Mouse (Mus musculus): ENCODE measurements around the gene Zfp668. TPM values are rescaled to one million over a fixed set of nuclear protein-coding genes. Genes with fewer than 3 reads are reported as not detected.
A peak's percentile ranks its signal among the peaks of the same experiment; 100 is the strongest.
"Not testable (repeated sequence)": the region's sequence is repeated elsewhere in the genome, so short reads cannot be mapped to it uniquely, and the experiment has no call there.

Gene Zfp668
- polyA plus RNA-seq, 1 experiment from 2014 or later, result 21.7 TPM

DNA sequence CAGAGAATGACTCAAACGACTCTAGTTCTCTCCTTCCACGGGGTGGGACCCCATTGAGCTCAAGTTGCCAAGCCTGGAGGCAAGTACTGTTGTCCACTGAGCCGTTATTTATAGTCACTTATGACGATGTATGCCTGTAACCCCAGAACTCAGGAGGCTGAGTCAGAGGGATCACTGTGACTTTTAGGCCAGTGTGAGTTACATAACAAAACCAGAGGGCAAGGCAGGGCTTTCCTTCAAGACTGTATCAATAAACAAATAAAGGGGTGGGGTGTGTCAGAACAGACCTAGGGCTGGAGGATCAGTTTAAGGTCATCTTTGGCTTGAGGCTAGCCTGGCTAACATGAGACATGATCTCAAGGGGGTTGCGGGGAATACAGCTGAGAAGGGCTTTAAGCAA is 25.7 kb downstream of the Zfp668 start:
- no peak for DNase-seq (ENCODE audit: low spot score)
- H3K27ac ChIP-seq, result no peak overlapping the region
- H3K9me3 ChIP-seq, result no peaks in the 10 kb centered on the region
- 70% methylated on average over 5 of the region's 5 CpGs for WGBS
- 0 out of 2 replicates have a peak, but pooled peaks cover 5% of the 10 kb centered on the region for H3K4me1 ChIP-seq
- no peak overlapping the region for H3K4me3 ChIP-seq
- peaks cover 30% of the 10 kb centered on the region for H3K36me3 ChIP-seq
- H3K27me3 ChIP-seq (ENCODE audit: insufficient read depth, poor library complexity, severe bottlenecking), result no peaks in the 10 kb centered on the region

DNA sequence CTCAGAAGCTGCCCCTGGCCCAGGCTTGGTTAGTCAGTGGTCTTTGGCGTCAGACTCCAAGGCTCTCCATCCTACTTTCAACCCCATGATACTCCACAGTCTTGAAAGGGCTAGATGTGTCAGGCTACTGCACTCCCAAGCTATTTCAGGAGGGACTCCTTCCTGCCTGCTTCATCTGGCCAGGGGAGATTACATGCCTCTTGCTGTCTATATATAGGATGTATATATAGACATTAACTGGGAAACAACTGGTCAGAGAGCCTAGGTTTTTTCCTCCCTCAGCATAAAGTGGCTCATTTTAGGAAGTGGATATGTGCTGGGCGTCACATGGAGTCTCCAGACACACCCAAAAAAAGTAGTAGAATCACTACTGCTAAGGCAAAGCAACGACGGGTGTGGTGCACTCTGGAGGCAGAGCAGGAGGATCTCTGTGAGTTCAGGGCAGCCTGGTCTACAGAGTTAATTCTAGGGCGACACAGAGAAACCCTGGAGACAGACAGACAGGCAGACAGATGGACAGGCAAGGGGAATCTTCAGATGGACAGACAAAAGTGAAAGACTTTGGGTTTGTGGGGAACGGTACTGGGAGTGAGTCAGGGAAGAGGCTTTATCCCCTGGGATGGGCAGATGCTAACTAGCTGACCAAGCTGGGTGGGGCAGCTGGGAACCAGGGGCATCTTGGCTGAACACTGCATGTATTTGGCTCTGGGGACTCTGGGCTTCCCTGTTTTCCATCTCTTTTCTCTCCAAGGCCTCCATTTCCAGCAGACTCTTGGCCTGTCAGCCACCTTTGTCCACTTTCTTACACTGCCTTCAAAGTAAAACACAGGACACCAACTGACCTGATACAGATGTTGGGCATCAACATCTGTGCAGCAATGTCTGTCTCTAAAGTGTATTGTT is 26.4 kb downstream of the Zfp668 start:
- H3K27me3 ChIP-seq (ENCODE audit: insufficient read depth, poor library complexity, severe bottlenecking), result no peaks in the 10 kb centered on the region
- no peak overlapping the region for H3K4me3 ChIP-seq
- WGBS, result 67% methylated on average over 6 of the region's 6 CpGs
- H3K4me1 ChIP-seq, result 0 out of 2 replicates have a peak, but pooled peaks cover 5% of the 10 kb centered on the region
- DNase-seq (ENCODE audit: low spot score), result no peak
- no peak overlapping the region for H3K27ac ChIP-seq
- peaks cover 36% of the 10 kb centered on the region for H3K36me3 ChIP-seq
- no peaks in the 10 kb centered on the region for H3K9me3 ChIP-seq

- peaks cover 38% of the 10 kb centered on the region for H3K36me3 ChIP-seq
- no peaks in the 10 kb centered on the region for H3K27me3 ChIP-seq (ENCODE audit: insufficient read depth, poor library complexity, severe bottlenecking)
- H3K4me1 ChIP-seq, result peaks cover 14% of the 10 kb centered on the region
- H3K9me3 ChIP-seq, result no peaks in the 10 kb centered on the region
- H3K27ac ChIP-seq, result peak overlapping the region; percentile 93
- peak; percentile 94 for DNase-seq (ENCODE audit: low spot score)
- under 1% methylated on average over 40 of the region's 40 CpGs for WGBS
- H3K4me3 ChIP-seq, result peak overlapping the region; percentile 81
Observed at GRCm38 (mm10) chr7:127842001-127842718, 34.5 kb downstream of the Zfp668 start.

GRCm38 (mm10) chr7:127841340-127842000 is 35.2 kb downstream of the Zfp668 start:
- WGBS, result under 1% methylated on average over 46 of the region's 46 CpGs
- peak overlapping the region; percentile 81 for H3K4me3 ChIP-seq
- H3K27ac ChIP-seq, result peak overlapping the region; percentile 93
- H3K9me3 ChIP-seq, result no peaks in the 10 kb centered on the region
- DNase-seq (ENCODE audit: low spot score), result peak; percentile 96
- peaks cover 14% of the 10 kb centered on the region for H3K4me1 ChIP-seq
- no peaks in the 10 kb centered on the region for H3K27me3 ChIP-seq (ENCODE audit: insufficient read depth, poor library complexity, severe bottlenecking)
- peaks cover 31% of the 10 kb centered on the region for H3K36me3 ChIP-seq

DNA sequence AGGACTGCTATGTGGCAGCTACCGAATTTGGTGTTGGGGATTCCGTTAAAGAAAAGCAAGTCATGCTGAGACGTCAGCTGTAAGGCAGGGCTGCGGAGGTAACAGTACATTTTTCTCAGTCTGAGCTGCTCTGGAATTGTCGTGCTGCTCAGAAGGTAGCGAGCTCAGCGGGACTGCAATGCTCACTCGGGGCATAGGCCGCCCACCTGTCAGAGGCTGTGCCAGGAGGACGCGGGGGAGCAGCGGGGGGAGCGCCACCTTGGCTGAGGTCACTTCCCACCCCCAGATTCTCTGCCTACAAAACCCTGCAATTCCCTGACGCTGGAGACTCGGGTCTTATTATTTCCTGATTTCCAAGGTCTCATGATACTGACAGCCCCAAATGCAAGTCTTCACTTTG is 35.7 kb downstream of the Zfp668 start:
- WGBS, result 5% methylated on average over 15 of the region's 15 CpGs
- peak overlapping the region; percentile 81 for H3K4me3 ChIP-seq
- H3K27ac ChIP-seq, result peak overlapping the region; percentile 93
- H3K36me3 ChIP-seq, result peaks cover 25% of the 10 kb centered on the region
- H3K9me3 ChIP-seq, result no peaks in the 10 kb centered on the region
- H3K27me3 ChIP-seq (ENCODE audit: insufficient read depth, poor library complexity, severe bottlenecking), result no peaks in the 10 kb centered on the region
- peaks cover 14% of the 10 kb centered on the region for H3K4me1 ChIP-seq
- peak; percentile 83 for DNase-seq (ENCODE audit: low spot score)

- peaks cover 19% of the 10 kb centered on the region for H3K36me3 ChIP-seq
- 68% methylated on average over 2 of the region's 2 CpGs for WGBS
- not testable (repeated sequence) for H3K27me3 ChIP-seq (ENCODE audit: insufficient read depth, poor library complexity, severe bottlenecking); DNase-seq (ENCODE audit: low spot score); H3K9me3 ChIP-seq; H3K4me3 ChIP-seq; H3K27ac ChIP-seq
- peaks cover 14% of the 10 kb centered on the region for H3K4me1 ChIP-seq
Observed at GRCm38 (mm10) chr7:127840031-127840430, 36.6 kb downstream of the Zfp668 start.

DNA sequence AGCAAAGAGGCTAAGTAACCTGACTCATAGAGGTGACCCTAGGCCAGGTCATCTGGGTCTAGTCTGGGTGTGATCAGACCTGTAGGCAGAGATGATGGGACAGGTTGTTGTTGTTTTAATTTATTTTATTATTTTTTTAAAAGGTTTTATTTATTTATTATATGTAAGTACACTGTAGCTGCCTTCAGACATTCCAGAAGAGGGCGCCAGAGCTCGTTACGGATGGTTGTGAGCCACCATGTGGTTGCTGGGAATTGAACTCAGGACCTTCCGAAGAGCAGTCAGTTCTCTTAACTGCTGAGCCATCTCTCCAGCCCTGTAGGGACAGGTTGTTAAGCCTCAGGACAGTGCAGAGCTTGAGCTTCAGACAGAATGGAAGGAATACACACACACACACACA is 38.8 kb downstream of the Zfp668 start:
- DNase-seq (ENCODE audit: low spot score); H3K27ac ChIP-seq; H3K27me3 ChIP-seq (ENCODE audit: insufficient read depth, poor library complexity, severe bottlenecking); H3K9me3 ChIP-seq; H3K36me3 ChIP-seq; H3K4me3 ChIP-seq: not testable (repeated sequence)
- WGBS, result 69% methylated on average over 4 of the region's 4 CpGs
- H3K4me1 ChIP-seq, result peaks cover 12% of the 10 kb centered on the region

DNA sequence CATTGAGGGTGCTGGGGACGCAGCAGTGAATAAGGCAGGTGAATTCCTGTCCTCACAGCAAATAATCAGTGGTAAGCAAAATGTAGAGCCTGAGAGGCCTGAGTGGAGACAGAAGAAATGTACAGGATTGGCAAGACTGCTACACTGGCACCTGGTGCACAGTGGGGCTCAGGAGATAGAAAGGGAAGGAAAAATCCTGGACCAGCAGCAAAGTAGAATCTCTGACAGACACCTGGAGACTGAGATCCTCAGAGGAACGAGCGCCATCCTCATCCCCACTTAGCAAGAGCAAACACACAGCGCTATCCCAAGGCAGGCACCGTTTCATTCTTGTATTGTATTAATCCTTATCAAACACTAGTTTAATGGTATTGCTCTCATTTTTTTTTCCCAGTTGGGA is 39.2 kb downstream of the Zfp668 start:
- H3K36me3 ChIP-seq, result no peaks in the 10 kb centered on the region
- H3K4me3 ChIP-seq, result no peak overlapping the region
- DNase-seq (ENCODE audit: low spot score), result no peak
- H3K27me3 ChIP-seq (ENCODE audit: insufficient read depth, poor library complexity, severe bottlenecking), result no peaks in the 10 kb centered on the region
- H3K9me3 ChIP-seq, result no peaks in the 10 kb centered on the region
- no peak overlapping the region for H3K27ac ChIP-seq
- 83% methylated on average over 5 of the region's 5 CpGs for WGBS
- peaks cover 8% of the 10 kb centered on the region for H3K4me1 ChIP-seq

DNA sequence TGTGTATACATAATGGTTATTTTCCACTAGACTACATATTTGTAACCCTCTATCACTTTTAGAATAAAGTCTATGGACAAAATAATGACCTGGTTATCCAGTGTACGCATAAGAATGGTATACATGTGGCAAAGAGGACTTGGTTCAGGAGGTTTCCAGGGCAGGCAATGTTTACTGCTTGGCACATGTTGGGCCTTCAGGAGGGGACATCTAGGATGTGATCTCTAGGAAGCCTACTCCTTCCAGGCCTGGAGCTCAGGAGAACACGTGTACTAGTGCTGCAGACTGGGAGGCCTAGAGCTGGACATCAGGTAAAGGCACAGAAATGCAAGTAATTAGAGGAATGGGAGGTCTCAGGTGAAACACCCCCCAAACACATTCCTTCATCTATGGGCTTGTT is 41.1 kb downstream of the Zfp668 start:
- WGBS, result 72% methylated on average over 2 of the region's 2 CpGs

GRCm38 (mm10) chr7:127824176-127824871 is 52.3 kb downstream of the Zfp668 start, which contains the start of the genes Stx4a and Stx1b:
Gene Stx4a, plus strand, starts transcription at chr7:127824294.
Gene Stx1b, minus strand, starts transcription at chr7:127824549.
- Histone ChIP-seq H3K36me3 (no peaks in the 10 kb centered on the region), H3K27ac (peak within 1 kb of the TSS; percentile 84), H3K27me3 (ENCODE audit: insufficient read depth, poor library complexity, severe bottlenecking) (no peaks in the 10 kb centered on the region; the same call in 1 of the 2 replicates), H3K4me3 (peak within 1 kb of the TSS; percentile 72), H3K4me1 (peaks cover 27% of the 10 kb centered on the region), H3K9me3 (no peaks in the 10 kb centered on the region)
- no peak for DNase-seq (ENCODE audit: low spot score)
- 4% methylated on average over 34 of the region's 38 CpGs for WGBS

More for the DNA sequence above, 41.1 kb downstream of the Zfp668 start:
- no peak for DNase-seq (ENCODE audit: low spot score)
- Histone ChIP-seq H3K27me3 (ENCODE audit: insufficient read depth, poor library complexity, severe bottlenecking) (no peaks in the 10 kb centered on the region), H3K36me3 (no peaks in the 10 kb centered on the region), H3K4me1 (no peaks in the 10 kb centered on the region), H3K9me3 (no peaks in the 10 kb centered on the region), H3K4me3 (no peak overlapping the region), H3K27ac (no peak overlapping the region)

DNA sequence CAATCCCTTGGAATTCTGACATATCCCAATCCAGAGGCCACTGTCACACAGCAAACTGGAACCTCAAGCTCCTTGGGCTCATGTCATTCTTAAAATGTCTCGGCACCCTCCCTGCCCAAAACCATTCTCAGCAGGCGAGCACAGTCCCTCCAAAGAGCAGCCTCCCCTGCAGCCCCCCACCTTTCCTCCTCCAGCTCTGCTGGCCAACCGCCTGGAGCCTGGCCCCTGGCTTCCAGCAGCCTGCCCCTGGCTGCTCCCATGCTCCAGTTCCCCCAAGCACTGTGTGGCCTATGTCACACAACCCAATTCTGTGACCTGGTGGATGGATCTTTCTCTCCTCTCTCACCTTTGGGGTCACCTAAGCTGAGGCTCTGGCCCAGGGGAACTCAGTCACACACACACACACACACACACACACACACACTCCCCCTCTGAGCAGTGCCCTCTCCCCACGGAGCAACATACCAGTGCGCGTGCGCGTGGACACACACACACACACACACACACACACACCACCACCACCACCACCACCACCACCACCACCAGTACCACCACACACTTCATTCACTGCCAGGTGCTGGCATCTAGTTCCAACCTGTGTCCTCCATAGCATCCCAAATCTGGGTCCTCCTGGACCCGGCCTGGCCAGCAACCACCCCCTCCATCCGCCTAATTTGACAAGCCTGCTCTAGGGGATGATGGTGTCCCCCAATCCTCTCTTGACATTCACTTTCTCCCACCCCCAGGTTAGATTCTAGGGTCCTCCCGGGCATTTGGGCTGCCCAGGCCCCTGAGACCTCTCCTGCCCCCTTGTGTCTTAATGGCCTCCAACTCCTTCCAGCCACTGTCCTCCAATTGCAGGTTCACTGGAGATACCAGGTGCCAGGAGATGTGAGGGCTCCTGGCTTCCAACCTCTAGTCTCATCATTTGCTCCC is 53.1 kb downstream of the Zfp668 start:
- H3K9me3 ChIP-seq, result no peaks in the 10 kb centered on the region
- H3K4me3 ChIP-seq, result peak overlapping the region; percentile 72
- peak overlapping the region; percentile 84 for H3K27ac ChIP-seq
- 57% methylated on average over 7 of the region's 11 CpGs for whole genome bisulfite sequencing
- no peak for DNase-seq (ENCODE audit: low spot score)
- H3K36me3 ChIP-seq, result no peaks in the 10 kb centered on the region
- H3K27me3 ChIP-seq (ENCODE audit: insufficient read depth, poor library complexity, severe bottlenecking), result no peaks in the 10 kb centered on the region; the same call in 1 of the 2 replicates
- peaks cover 29% of the 10 kb centered on the region for H3K4me1 ChIP-seq
